Comparison of ENCODE assay signal across 8 mouse cellular contexts in genomic region chr9:56159456-56159855, GRCm38 (mm10). TPM values are rescaled to one million over a fixed set of nuclear protein-coding genes. Genes with fewer than 3 reads are reported as not detected.
DNase-seq lines count a peak whose midpoint lies in the region; ATAC-seq lines count a peak whose summit lies in the region.

No protein-coding gene starts in this region.

- peaks cover 17% of the 10 kb centered on the region for H3K4me1 ChIP-seq in heart, embryonic 11.5 days (ENCODE audit: control insufficient read depth, insufficient read depth, low read length)
- peaks cover 2% of the 10 kb centered on the region; the same call in 1 of the 2 replicates for H3K4me1 ChIP-seq in hindbrain, embryonic 11.5 days (replicated peaks; ENCODE audit: control insufficient read depth, insufficient read depth, low read length)
- peaks cover 38% of the 10 kb centered on the region for H3K4me1 ChIP-seq in midbrain, embryonic 10.5 days

- no peak for ATAC-seq in heart, embryonic 11.5 days (replicated peaks; ENCODE audit: insufficient number of reproducible peaks, low FRiP score, low TSS enrichment)
- no peak for ATAC-seq in hindbrain, embryonic 11.5 days (ENCODE audit: low FRiP score)

- intact Hi-C loops in heart, postnatal 36 days (cut with DNase I): no loop called here

- H3K4me2 ChIP-seq in heart, embryonic 11.5 days: peak overlapping the region; percentile 77
- peak overlapping the region; percentile 69 for H3K4me2 ChIP-seq in hindbrain, embryonic 11.5 days (replicated peaks; ENCODE audit: low read depth, low read length)

- peak overlapping the region; percentile 100; the same call in 1 of the 2 replicates for H3K9ac ChIP-seq in heart, embryonic 11.5 days (ENCODE audit: low read depth, low read length)
- peak overlapping the region; percentile 97; the same call in 1 of the 2 replicates for H3K9ac ChIP-seq in hindbrain, embryonic 11.5 days (ENCODE audit: low read depth, low read length)

- no peaks in the 10 kb centered on the region for H3K9me3 ChIP-seq in heart, embryonic 11.5 days (replicated peaks; ENCODE audit: control insufficient read depth, low read length)
- no peaks in the 10 kb centered on the region for H3K9me3 ChIP-seq in hindbrain, embryonic 11.5 days (ENCODE audit: control insufficient read depth, low read length)
- no peaks in the 10 kb centered on the region for H3K9me3 ChIP-seq in midbrain, embryonic 10.5 days (replicated peaks)

- H3K27me3 ChIP-seq in heart, embryonic 11.5 days (ENCODE audit: control insufficient read depth, insufficient read depth, low read length): no peaks in the 10 kb centered on the region
- no peaks in the 10 kb centered on the region for H3K27me3 ChIP-seq in hindbrain, embryonic 11.5 days (ENCODE audit: control insufficient read depth, insufficient read depth, low read length)
- no peaks in the 10 kb centered on the region for H3K27me3 ChIP-seq in midbrain, embryonic 10.5 days (ENCODE audit: low read depth, poor library complexity, severe bottlenecking)

- H3K4me3 ChIP-seq in heart, embryonic 11.5 days (ENCODE audit: low read depth, low read length): peak overlapping the region; percentile 97
- H3K4me3 ChIP-seq in hindbrain, embryonic 11.5 days (ENCODE audit: low read depth, low read length): peak overlapping the region; percentile 94
- H3K4me3 ChIP-seq in midbrain, embryonic 10.5 days: peak overlapping the region; percentile 97

- no peak overlapping the region for H3K27ac ChIP-seq in heart, embryonic 11.5 days (ENCODE audit: low read depth, low read length)
- H3K27ac ChIP-seq in hindbrain, embryonic 11.5 days (ENCODE audit: low read depth, low read length): no peak overlapping the region
- H3K27ac ChIP-seq in midbrain, embryonic 10.5 days (replicated peaks): peak overlapping the region; percentile 100; the same call in 1 of the 2 replicates

- no peaks in the 10 kb centered on the region for H3K36me3 ChIP-seq in heart, embryonic 11.5 days (ENCODE audit: control insufficient read depth, insufficient read depth, low read length)
- no peaks in the 10 kb centered on the region for H3K36me3 ChIP-seq in hindbrain, embryonic 11.5 days (ENCODE audit: control insufficient read depth, insufficient read depth, low read length)
- no peaks in the 10 kb centered on the region; the same call in 1 of the 2 replicates for H3K36me3 ChIP-seq in midbrain, embryonic 10.5 days

- WGBS in heart, embryonic 11.5 days (ENCODE audit: insufficient replicate concordance): 3% methylated on average over 2 of the region's 2 CpGs
- 13% methylated on average over 2 of the region's 2 CpGs for WGBS in hindbrain, embryonic 11.5 days
- WGBS in midbrain, embryonic 10.5 days: 17% methylated on average over 2 of the region's 2 CpGs

- no peak for DNase-seq in heart, postnatal 36 days
- peak; percentile 77 for DNase-seq in Muller cell, postnatal 12 days (ENCODE audit: inconsistent ontology term)
- peak; percentile 22 for DNase-seq in hindbrain, embryonic 11.5 days (ENCODE audit: low spot score)
- DNase-seq in midbrain, embryonic 10.5 days (ENCODE audit: low spot score): no peak
- DNase-seq in adrenal gland, postnatal 4 days (ENCODE audit: low spot score in 2 of 2): no peak
- DNase-seq in embryo, embryonic 11 days: no peak
- DNase-seq in retina, embryonic 14.5 days (ENCODE audit: low spot score): no peak

RNA-seq across cellular contexts. Expression of gene Tspan3, which starts 5.8 kb away (rescaled TPM):
- 381 and 423 TPM in 2 replicates for polyA plus RNA-seq in heart, embryonic 11.5 days (2014; fragmentation: Nextera tagmentation; extraction: Ambion mirVana)
- 100 to 1,000 TPM; 183 to 184 TPM for total RNA-seq in heart, postnatal 36 days (2021)
- polyA plus RNA-seq in hindbrain, embryonic 11.5 days (2014; fragmentation: Nextera tagmentation; extraction: Ambion mirVana): 529 and 555 TPM in 2 replicates
- 570 and 611 TPM in 2 replicates for polyA plus RNA-seq in midbrain, embryonic 10.5 days (2016; fragmentation: Nextera tagmentation; extraction: Ambion mirVana)
- 100 to 1,000 TPM; 164 to 171 TPM for total RNA-seq in adrenal gland, postnatal 4 days (2021)

Comparison
In these comparisons a context has a peak if more than half of its experiments do, and no peak if none do; other contexts are left out.
1. DNase-seq: peak in Muller cell, postnatal 12 days (single experiment) and hindbrain, embryonic 11.5 days (single experiment); none in heart, postnatal 36 days (0 of 2), midbrain, embryonic 10.5 days (single experiment), adrenal gland, postnatal 4 days (0 of 2), embryo, embryonic 11 days (single experiment) and retina, embryonic 14.5 days (single experiment).
2. Peak in every context shown above with its lines, with median percentiles within 50 percentile points of each other: H3K4me3 ChIP-seq.